Mouse (Mus musculus): ENCODE measurements around the gene Lrp8.

DNA sequence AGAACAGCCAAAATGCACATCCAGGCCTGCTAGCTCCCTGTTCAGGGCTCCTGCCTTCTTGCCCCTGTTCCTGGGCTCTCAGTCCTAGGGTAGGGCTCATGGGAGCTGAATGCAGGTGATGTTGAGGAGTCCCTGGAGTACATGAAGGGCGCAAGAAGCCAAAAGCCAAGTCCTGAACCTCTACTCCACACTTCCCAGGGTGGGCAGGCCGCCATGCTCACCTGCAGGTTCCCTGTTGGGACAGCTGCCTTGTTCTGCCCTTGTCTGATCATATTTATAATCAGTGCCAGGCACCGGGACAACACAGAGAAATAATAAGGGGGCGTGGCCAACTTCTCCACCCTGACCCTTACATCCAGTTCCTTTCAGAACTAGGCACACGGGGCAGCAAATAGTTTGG, 31.5 kb downstream of the Lrp8 start:
- TF ChIP-seq POLR2A (IDR thresholded peaks at IDR 0.05; ENCODE audit: extremely low read depth, insufficient read depth, low read length) (no peak), CTCF (IDR thresholded peaks at IDR 0.05; ENCODE audit: low read depth, low read length) (no peak)

Measured in liver, adult 2 months (tissue).